Mouse (Mus musculus) midbrain, embryonic 14.5 days (tissue): ENCODE measurements at regions not wholly inside any gene's neighbourhood (a gene's known extent, or its start where the extent isn't known, plus 50 kb on each side); places are given as distances from the start of the nearest gene placed in this dataset.
"Not testable (repeated sequence)": the region's sequence is repeated elsewhere in the genome, so short reads cannot be mapped to it uniquely, and the experiment has no call there.

Experiments
- ATAC-seq: fragments of 200-750 bp; cut with Nextera tagmentation; 2 replicates; pipeline ENCODE4 v1.8.0; 2017; ENCODE audit warnings: moderate number of reproducible peaks, moderate library complexity; ENCODE audit not compliant: low FRiP score, low TSS enrichment
- DNase-seq: peaks from one replicate; pipeline ENCODE4 v3.0.0-alpha.2; 2015
- H3K27ac ChIP-seq: fragments of 300-500 bp; sonication (generic); replicated peaks from 2 replicates; pipeline ENCODE4 v1.5.1; 2014; ENCODE audit warnings: mild to moderate bottlenecking, low read depth, low read length, moderate library complexity
- H3K27me3 ChIP-seq: fragments of 300-500 bp; sonication (generic); 2 replicates; pipeline ENCODE4 v1.6.1; 2014; ENCODE audit warnings: low read length, control low read depth, mixed read lengths; ENCODE audit not compliant: control insufficient read depth, insufficient read depth
- H3K36me3 ChIP-seq: fragments of 300-500 bp; sonication (generic); 2 replicates; pipeline ENCODE4 v1.6.1; 2014; ENCODE audit warnings: low read length, control low read depth; ENCODE audit not compliant: control insufficient read depth, insufficient read depth
- H3K4me1 ChIP-seq: fragments of 300-500 bp; sonication (generic); 2 replicates; pipeline ENCODE4 v1.6.1; 2014; ENCODE audit warnings: mild to moderate bottlenecking, antibody characterized with exemption, low read length, control low read depth; ENCODE audit not compliant: control insufficient read depth, insufficient read depth
- H3K4me2 ChIP-seq: fragments of 300-500 bp; sonication (generic); 2 replicates; pipeline ENCODE4 v1.6.1; 2014; ENCODE audit warnings: mild to moderate bottlenecking, low read length, moderate library complexity
- H3K4me3 ChIP-seq: fragments of 300-500 bp; sonication (generic); replicated peaks from 2 replicates; pipeline ENCODE4 v1.5.1; 2014; ENCODE audit warnings: low read depth, low read length
- H3K9ac ChIP-seq: fragments of 300-500 bp; sonication (generic); replicated peaks from 2 replicates; pipeline ENCODE4 v1.6.1; 2014; ENCODE audit warnings: mild to moderate bottlenecking, low read length, moderate library complexity
- H3K9me3 ChIP-seq: fragments of 300-500 bp; sonication (generic); 2 replicates; pipeline ENCODE4 v1.6.1; 2016; ENCODE audit warnings: low read length, control low read depth, mixed read lengths; ENCODE audit not compliant: control insufficient read depth
- WGBS: fragments of 180-500 bp; shearing (Covaris S2); extraction: QIAGEN DNeasy Blood & Tissue Kit; methylation state at CpG from one replicate; pipeline ENCODE4 v1.1.7; 2014; 5-methylcytosine and 5-hydroxymethylcytosine counted together

- H3K4me3 ChIP-seq: no peak overlapping the region
- no peak overlapping the region for H3K27ac ChIP-seq
- DNase-seq (no peak), ATAC-seq (no peak)
- H3K36me3 ChIP-seq: no peaks in the 10 kb centered on the region
- H3K9ac ChIP-seq: no peak overlapping the region
- H3K9me3 ChIP-seq: no peaks in the 10 kb centered on the region
- peaks cover 7% of the 10 kb centered on the region; the same call in 1 of the 2 replicates for H3K4me1 ChIP-seq
- H3K4me2 ChIP-seq: no peak overlapping the region
- H3K27me3 ChIP-seq: no peaks in the 10 kb centered on the region
- 81% methylated on average over 2 of the region's 2 CpGs for WGBS
Measured at GRCm38 (mm10) chr13:88650135-88650534, 171.1 kb upstream of the Edil3 start.

GRCm38 (mm10) chr13:88651036-88651435 lies 170.2 kb upstream of the Edil3 start:
- DNase-seq: peak; percentile 37
- 36% methylated on average over 2 of the region's 2 CpGs for WGBS
- Histone ChIP-seq H3K9me3 (no peaks in the 10 kb centered on the region), H3K4me1 (peaks cover 7% of the 10 kb centered on the region; the same call in 1 of the 2 replicates), H3K9ac (no peak overlapping the region), H3K4me3 (no peak overlapping the region), H3K36me3 (no peaks in the 10 kb centered on the region), H3K4me2 (no peak overlapping the region), H3K27ac (no peak overlapping the region; the same call in 1 of the 2 replicates), H3K27me3 (no peaks in the 10 kb centered on the region)
- no peak for ATAC-seq

GRCm38 (mm10) chr13:88655030-88655429 lies 166.2 kb upstream of the Edil3 start:
- WGBS: 87% methylated on average over 3 of the region's 3 CpGs
- DNase-seq (no peak), ATAC-seq (no peak)
- Histone ChIP-seq H3K9me3 (no peaks in the 10 kb centered on the region), H3K4me3 (no peak overlapping the region), H3K27ac (no peak overlapping the region), H3K4me1 (peaks cover 7% of the 10 kb centered on the region; the same call in 1 of the 2 replicates), H3K9ac (no peak overlapping the region), H3K4me2 (no peak overlapping the region), H3K27me3 (no peaks in the 10 kb centered on the region), H3K36me3 (no peaks in the 10 kb centered on the region)

GRCm38 (mm10) chr13:88675835-88676234 lies 145.4 kb upstream of the Edil3 start:
- H3K4me3 ChIP-seq: no peak overlapping the region
- DNase-seq (no peak), ATAC-seq (no peak)
- H3K4me1 ChIP-seq: no peaks in the 10 kb centered on the region
- H3K9me3 ChIP-seq: no peaks in the 10 kb centered on the region
- H3K9ac ChIP-seq: no peak overlapping the region
- H3K4me2 ChIP-seq: no peak overlapping the region
- H3K27me3 ChIP-seq: no peaks in the 10 kb centered on the region
- no peaks in the 10 kb centered on the region for H3K36me3 ChIP-seq
- WGBS: 96% methylated on average over 5 of the region's 5 CpGs
- H3K27ac ChIP-seq: no peak overlapping the region

GRCm38 (mm10) chr13:88704526-88704925 lies 116.7 kb upstream of the Edil3 start:
- DNase-seq: no peak

GRCm38 (mm10) chr13:88729626-88730025 lies 91.6 kb upstream of the Edil3 start:
- not testable (repeated sequence) for H3K9ac ChIP-seq, H3K36me3 ChIP-seq, H3K4me2 ChIP-seq, H3K4me3 ChIP-seq, DNase-seq, H3K9me3 ChIP-seq, H3K27ac ChIP-seq, ATAC-seq, H3K27me3 ChIP-seq, H3K4me1 ChIP-seq
- WGBS: 91% methylated on average over 2 of the region's 2 CpGs

More at GRCm38 (mm10) chr13:88704526-88704925, 116.7 kb upstream of the Edil3 start:
- no peak overlapping the region for H3K9ac ChIP-seq
- H3K36me3 ChIP-seq: no peaks in the 10 kb centered on the region
- no peak for ATAC-seq
- no peaks in the 10 kb centered on the region for H3K4me1 ChIP-seq
- H3K4me3 ChIP-seq: no peak overlapping the region
- 75% methylated on average over 1 of the region's 1 CpGs for WGBS
- no peaks in the 10 kb centered on the region for H3K9me3 ChIP-seq
- no peaks in the 10 kb centered on the region for H3K27me3 ChIP-seq
- no peak overlapping the region for H3K4me2 ChIP-seq
- H3K27ac ChIP-seq: no peak overlapping the region

GRCm38 (mm10) chr13:88749916-88750315 lies 71.4 kb upstream of the Edil3 start:
- Histone ChIP-seq H3K9me3 (no peaks in the 10 kb centered on the region), H3K4me1 (no peaks in the 10 kb centered on the region), H3K4me3 (no peak overlapping the region), H3K36me3 (no peaks in the 10 kb centered on the region), H3K27me3 (no peaks in the 10 kb centered on the region), H3K27ac (no peak overlapping the region), H3K9ac (no peak overlapping the region), H3K4me2 (no peak overlapping the region)
- ATAC-seq (no peak), DNase-seq (no peak)
- WGBS: 78% methylated on average over 1 of the region's 1 CpGs
